Mouse (Mus musculus) gastrocnemius, postnatal 25 days (tissue): ENCODE measurements around the gene Dlgap3. TPM values are rescaled to one million over a fixed set of nuclear protein-coding genes. Genes with fewer than 3 reads are reported as not detected.

ENCODE experiments used
- DNase-seq: peaks from one replicate; pipeline ENCODE4 v3.0.0; 2022
- total RNA-seq, 2 experiments: library from RNA; stranded (reverse); gene quantifications; 1 replicate in 1 of 2; 2 replicates in 1 of 2; pipeline ENCODE4 v1.2.3; 2021

Dlgap3 gene
- total RNA-seq, 2 experiments from 2014 or later, result 0.08 TPM; not detected in 1

- DNase-seq, result no peak
Measured at GRCm38 (mm10) chr4:127263438-127264182, 94.6 kb downstream of the Dlgap3 start.

GRCm38 (mm10) chr4:127264183-127264554 lies 95.2 kb downstream of the Dlgap3 start:
- no peak for DNase-seq

GRCm38 (mm10) chr4:127278451-127279001 lies 109.5 kb downstream of the Dlgap3 start:
- peak; percentile 61 for DNase-seq

GRCm38 (mm10) chr4:127279241-127279640 lies 110.2 kb downstream of the Dlgap3 start:
- DNase-seq, result no peak

Other genes starting within 250 kb of the Dlgap3 start
- gene Zmym4, start 201.1 kb upstream of the Dlgap3 start, total RNA-seq, result 10 to 100 TPM; 10.5 to 12.9 TPM
- 10 to 100 TPM; 53.1 to 65.7 TPM for gene Sfpq, start 147.9 kb upstream of the Dlgap3 start, total RNA-seq
- gene Zmym1, start 108.1 kb upstream of the Dlgap3 start, total RNA-seq, result 1 to 10 TPM; 5.2 to 6.1 TPM
- 1 to 10 TPM; 4.2 to 6.2 TPM for gene Zmym6, start 91.8 kb upstream of the Dlgap3 start, total RNA-seq
- 1 to 10 TPM in 1 of 2 experiments, under 1 TPM in 1; 0.74 to 1.3 TPM for gene Tmem35b, start 45.5 kb upstream of the Dlgap3 start, total RNA-seq
- gene Smim12, start 74.6 kb downstream of the Dlgap3 start, total RNA-seq, result 10 to 100 TPM; 32.7 to 33.4 TPM
- gene Gja4, start 144.8 kb downstream of the Dlgap3 start, total RNA-seq, result 1 to 10 TPM; 4.1 to 6.7 TPM
- not detected for gene Gjb3, start 161.6 kb downstream of the Dlgap3 start, total RNA-seq
- not detected for gene Gjb4, start 184.9 kb downstream of the Dlgap3 start, total RNA-seq
- gene Gjb5, start 189.0 kb downstream of the Dlgap3 start, total RNA-seq, result under 1 TPM in 1 of 2 experiments, not detected in 1; 0.16 TPM